Mouse (Mus musculus) CD4-positive, CD25-positive, alpha-beta regulatory T cell, adult 2 months (primary cell): ENCODE data around the gene Psmb6.
A peak's percentile ranks its signal among the peaks of the same experiment; 100 is the strongest.
"Not testable (repeated sequence)": the region's sequence is repeated elsewhere in the genome, so short reads cannot be mapped to it uniquely, and the experiment has no call there.

Experiments
- DNase-seq: peaks from one replicate; pipeline ENCODE4 v3.0.0-alpha.2; 2012; ENCODE audit warnings: low read depth, low spot score

Psmb6 gene

GRCm38 (mm10) chr11:70523306-70523989 lies 1.7 kb upstream of the Psmb6 start:
- DNase-seq: not testable (repeated sequence)

GRCm38 (mm10) chr11:70524782-70525181 lies 385 bp upstream of the Psmb6 start:
- DNase-seq: no peak

- no peak for DNase-seq
Measured at GRCm38 (mm10) chr11:70525726-70526125, 559 bp downstream of the Psmb6 start.

GRCm38 (mm10) chr11:70526211-70526610 lies 1.0 kb downstream of the Psmb6 start:
- no peak for DNase-seq

- DNase-seq: no peak
Measured at GRCm38 (mm10) chr11:70528610-70529009, 3.4 kb downstream of the Psmb6 start.

GRCm38 (mm10) chr11:70531065-70531464 lies 5.9 kb downstream of the Psmb6 start:
- not testable (repeated sequence) for DNase-seq

- DNase-seq: no peak
Measured at GRCm38 (mm10) chr11:70532839-70533238, 7.7 kb downstream of the Psmb6 start, which contains the start of gene Gm40193. Gene Gm40193 (minus strand): TSS chr11:70532939.

- no peak for DNase-seq
Measured at GRCm38 (mm10) chr11:70539423-70539822, 14.3 kb downstream of the Psmb6 start.

GRCm38 (mm10) chr11:70539877-70540587 lies 14.9 kb downstream of the Psmb6 start, which contains the start of gene Pld2:
Gene Pld2 (plus strand): TSS chr11:70540064.
- DNase-seq: peak; percentile 89

- no peak for DNase-seq
Measured at GRCm38 (mm10) chr11:70540928-70541327, 15.8 kb downstream of the Psmb6 start.

- no peak for DNase-seq
Measured at GRCm38 (mm10) chr11:70541415-70541814, 16.2 kb downstream of the Psmb6 start.

GRCm38 (mm10) chr11:70544496-70544895 lies 19.3 kb downstream of the Psmb6 start:
- DNase-seq: no peak

- no peak for DNase-seq
Measured at GRCm38 (mm10) chr11:70551526-70551925, 26.4 kb downstream of the Psmb6 start.

GRCm38 (mm10) chr11:70553940-70554339 lies 28.8 kb downstream of the Psmb6 start:
- DNase-seq: no peak

GRCm38 (mm10) chr11:70557545-70557944 lies 32.4 kb downstream of the Psmb6 start:
- DNase-seq: peak; percentile 34

- no peak for DNase-seq
Measured at GRCm38 (mm10) chr11:70561937-70562286, 36.7 kb downstream of the Psmb6 start.

- peak; percentile 94 for DNase-seq
Measured at GRCm38 (mm10) chr11:70562287-70562994, 37.3 kb downstream of the Psmb6 start, which contains the start of gene Mink1. Gene Mink1 (plus strand): TSS chr11:70562881.

- DNase-seq: no peak
Measured at GRCm38 (mm10) chr11:70562995-70563469, 37.9 kb downstream of the Psmb6 start.

GRCm38 (mm10) chr11:70563470-70564275 lies 38.5 kb downstream of the Psmb6 start:
- DNase-seq: peak; percentile 62

- no peak for DNase-seq
Measured at GRCm38 (mm10) chr11:70564276-70564873, 39.2 kb downstream of the Psmb6 start.

- no peak for DNase-seq
Measured at GRCm38 (mm10) chr11:70566586-70566985, 41.4 kb downstream of the Psmb6 start.
